In the genomic region with DNA sequence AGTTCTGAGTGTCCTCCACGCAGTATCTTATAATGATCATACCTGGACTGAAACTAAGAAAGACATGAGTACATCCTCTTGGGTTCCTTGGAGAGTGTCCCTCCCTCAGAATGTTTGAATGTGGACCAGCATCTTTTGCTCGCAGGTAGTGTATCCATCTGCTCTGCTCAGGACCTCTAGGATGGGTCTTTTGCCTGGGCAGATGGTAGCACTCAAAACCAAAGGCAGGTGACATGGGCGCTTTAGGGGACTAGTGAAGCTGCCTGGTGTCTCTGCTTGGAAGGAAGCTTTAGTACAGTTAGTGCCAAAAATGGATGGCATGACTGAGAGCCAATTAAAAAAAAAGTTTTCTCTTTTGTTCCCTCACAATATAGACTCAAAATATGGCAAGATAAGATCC, we compare ENCODE assay signal across 23 mouse cellular contexts.
DNase-seq lines count a peak whose midpoint lies in the region; ATAC-seq and TF ChIP-seq lines count a peak whose summit lies in the region.
"Had no signal": no experiment of that assay in that cellular context is flagged by ENCODE, and none has a peak within 500 bp of the region (broad histone marks: within the 10 kb centered on the region; RNA-seq: fewer than 3 reads in every experiment).

No protein-coding gene starts in this region.

- H3K9me3 ChIP-seq in midbrain, postnatal 0 days (ENCODE audit: low read length) = no peaks in the 10 kb centered on the region
- H3K9me3 ChIP-seq in stomach, postnatal 0 days (ENCODE audit: control insufficient read depth, low read length) = no peaks in the 10 kb centered on the region
- no peaks in the 10 kb centered on the region for H3K9me3 ChIP-seq in midbrain, embryonic 14.5 days (ENCODE audit: control insufficient read depth, low read length)
- H3K9me3 ChIP-seq: embryonic facial prominence, embryonic 12.5 days; embryonic facial prominence, embryonic 15.5 days; forebrain, embryonic 12.5 days; forebrain, embryonic 15.5 days had no signal

- H3K4me3 ChIP-seq in cerebellum, adult 2 months (replicated peaks; ENCODE audit: insufficient read depth, low read depth, low read length) = no peak overlapping the region
- H3K4me3 ChIP-seq in midbrain, postnatal 0 days (ENCODE audit: low read depth, low read length) = no peak overlapping the region
- H3K4me3 ChIP-seq in stomach, postnatal 0 days (ENCODE audit: low read depth, low read length) = no peak overlapping the region
- no peak overlapping the region for H3K4me3 ChIP-seq in midbrain, embryonic 14.5 days (replicated peaks; ENCODE audit: low read depth, low read length)
- H3K4me3 ChIP-seq: embryonic facial prominence, embryonic 12.5 days; embryonic facial prominence, embryonic 15.5 days; forebrain, embryonic 12.5 days; forebrain, embryonic 15.5 days had no signal

- no peak for TF ChIP-seq CTCF in cerebellum, adult 2 months (IDR thresholded peaks at IDR 0.05; ENCODE audit: borderline replicate concordance, insufficient read depth, low read depth, low read length)
- no peak for TF ChIP-seq CTCF in midbrain, postnatal 0 days (IDR thresholded peaks at IDR 0.05)
- no peak for TF ChIP-seq CTCF in stomach, postnatal 0 days (IDR thresholded peaks at IDR 0.05; ENCODE audit: low read depth)

- no peak overlapping the region for H3K27ac ChIP-seq in cerebellum, adult 2 months (ENCODE audit: insufficient read depth, low read length)
- no peak overlapping the region for H3K27ac ChIP-seq in midbrain, postnatal 0 days (ENCODE audit: low read depth, low read length)
- H3K27ac ChIP-seq in stomach, postnatal 0 days (replicated peaks) = no peak overlapping the region
- H3K27ac ChIP-seq in midbrain, embryonic 14.5 days (replicated peaks; ENCODE audit: low read depth, low read length) = no peak overlapping the region
- H3K27ac ChIP-seq: embryonic facial prominence, embryonic 12.5 days; embryonic facial prominence, embryonic 15.5 days; forebrain, embryonic 12.5 days; forebrain, embryonic 15.5 days; hindbrain, embryonic 14.5 days; hindbrain, postnatal 0 days had no signal

- H3K27me3 ChIP-seq in cerebellum, adult 2 months (ENCODE audit: control insufficient read depth, insufficient read depth, low read length) = no peaks in the 10 kb centered on the region
- no peaks in the 10 kb centered on the region for H3K27me3 ChIP-seq in midbrain, postnatal 0 days (ENCODE audit: insufficient read depth, low read length)
- H3K27me3 ChIP-seq in stomach, postnatal 0 days (ENCODE audit: control insufficient read depth, insufficient read depth, low read length) = no peaks in the 10 kb centered on the region
- no peaks in the 10 kb centered on the region for H3K27me3 ChIP-seq in midbrain, embryonic 14.5 days (ENCODE audit: control insufficient read depth, insufficient read depth, low read length)
- H3K27me3 ChIP-seq: embryonic facial prominence, embryonic 12.5 days; embryonic facial prominence, embryonic 15.5 days; forebrain, embryonic 12.5 days; forebrain, embryonic 15.5 days had no signal

- peak; percentile 77 for DNase-seq in brain, adult 2 months (ENCODE audit: low read depth, low spot score)
- DNase-seq in cerebellum, adult 11 months = peak; percentile 24
- peak; percentile 38 to 72 for DNase-seq in cerebellum, adult 2 months
- DNase-seq in cerebellum, adult 9-11 months = peak; percentile 68
- DNase-seq in spleen, postnatal 10 days (ENCODE audit: low spot score in 2 of 2) = no peak
- no peak for DNase-seq in midbrain, postnatal 0 days (ENCODE audit: low spot score)
- no peak for DNase-seq in stomach, postnatal 0 days (ENCODE audit: low spot score)
- no peak for DNase-seq in midbrain, embryonic 14.5 days
- DNase-seq: adrenal gland, adult 2 months; adrenal gland, postnatal 14 days; gastrocnemius, postnatal 10 days; gastrocnemius, postnatal 36 days; kidney, adult 18-20 months had no signal

- no peak for ATAC-seq in midbrain, postnatal 0 days (ENCODE audit: low FRiP score)
- ATAC-seq in stomach, postnatal 0 days (ENCODE audit: low FRiP score, low TSS enrichment) = no peak
- ATAC-seq in midbrain, embryonic 14.5 days (ENCODE audit: low FRiP score, low TSS enrichment) = no peak
- ATAC-seq: CD4-positive, CD25-positive, alpha-beta regulatory T cell, adult 4 months; forebrain, embryonic 15.5 days; hindbrain, postnatal 0 days; inflammation-experienced regulatory T-cells, adult 6 months; intestine, embryonic 16.5 days had no signal

- peaks cover 6% of the 10 kb centered on the region for H3K4me1 ChIP-seq in cerebellum, adult 2 months (ENCODE audit: control insufficient read depth, insufficient read depth, low read length)
- H3K4me1 ChIP-seq in midbrain, postnatal 0 days (ENCODE audit: insufficient read depth, low read length) = no peaks in the 10 kb centered on the region
- no peaks in the 10 kb centered on the region for H3K4me1 ChIP-seq in stomach, postnatal 0 days (replicated peaks; ENCODE audit: control insufficient read depth, insufficient read depth)
- no peaks in the 10 kb centered on the region for H3K4me1 ChIP-seq in midbrain, embryonic 14.5 days (ENCODE audit: control insufficient read depth, insufficient read depth, low read length)

- 38% methylated on average over 3 of the region's 3 CpGs for WGBS in cerebellum, adult 2 months
- 97% methylated on average over 3 of the region's 3 CpGs for WGBS in midbrain, postnatal 0 days
- WGBS in stomach, postnatal 0 days = 88% methylated on average over 3 of the region's 3 CpGs
- WGBS in midbrain, embryonic 14.5 days = 94% methylated on average over 3 of the region's 3 CpGs

- H3K4me2 ChIP-seq in midbrain, postnatal 0 days (ENCODE audit: low read depth, low read length, poor library complexity, severe bottlenecking) = no peak overlapping the region
- no peak overlapping the region for H3K4me2 ChIP-seq in stomach, postnatal 0 days (replicated peaks; ENCODE audit: low read depth)
- H3K4me2 ChIP-seq in midbrain, embryonic 14.5 days (ENCODE audit: low read length) = no peak overlapping the region
- H3K4me2 ChIP-seq: embryonic facial prominence, embryonic 12.5 days; embryonic facial prominence, embryonic 15.5 days; forebrain, embryonic 12.5 days; forebrain, embryonic 15.5 days; heart, embryonic 11.5 days; hindbrain, embryonic 14.5 days had no signal

- no peaks in the 10 kb centered on the region for H3K36me3 ChIP-seq in midbrain, postnatal 0 days (ENCODE audit: insufficient read depth, low read length)
- H3K36me3 ChIP-seq in stomach, postnatal 0 days (ENCODE audit: control insufficient read depth, insufficient read depth, low read length) = no peaks in the 10 kb centered on the region
- no peaks in the 10 kb centered on the region for H3K36me3 ChIP-seq in midbrain, embryonic 14.5 days (ENCODE audit: control insufficient read depth, insufficient read depth, low read length)
- H3K36me3 ChIP-seq: embryonic facial prominence, embryonic 12.5 days; embryonic facial prominence, embryonic 15.5 days; forebrain, embryonic 12.5 days; forebrain, embryonic 15.5 days had no signal

- no peak for TF ChIP-seq EP300 in stomach, postnatal 0 days (optimal IDR thresholded peaks at IDR 0.05)

- no peak overlapping the region for H3K9ac ChIP-seq in midbrain, postnatal 0 days (replicated peaks; ENCODE audit: low read length, poor library complexity, severe bottlenecking)
- H3K9ac ChIP-seq in stomach, postnatal 0 days (ENCODE audit: low read length) = no peak overlapping the region
- H3K9ac ChIP-seq in midbrain, embryonic 14.5 days (replicated peaks; ENCODE audit: low read length) = no peak overlapping the region
- H3K9ac ChIP-seq: embryonic facial prominence, embryonic 12.5 days; embryonic facial prominence, embryonic 15.5 days; forebrain, embryonic 12.5 days; forebrain, embryonic 15.5 days; hindbrain, embryonic 14.5 days had no signal

- TF ChIP-seq POLR2A in cerebellum, adult 2 months (IDR thresholded peaks at IDR 0.05; ENCODE audit: borderline replicate concordance, insufficient read depth, low read length) = no peak

Comparison
In these comparisons a context has a peak if more than half of its experiments do, and no peak if none do; other contexts are left out.
1. DNase-seq: peak in brain, adult 2 months (single experiment), cerebellum, adult 11 months (single experiment), cerebellum, adult 2 months (2 of 2) and cerebellum, adult 9-11 months (single experiment); none in spleen, postnatal 10 days (0 of 2), midbrain, postnatal 0 days (single experiment), stomach, postnatal 0 days (single experiment) and midbrain, embryonic 14.5 days (single experiment).